Mouse (Mus musculus) kidney, embryonic 15.5 days (tissue): Measurements from ENCODE around the gene Olfr549. TPM values are rescaled to one million over a fixed set of nuclear protein-coding genes. Genes with fewer than 3 reads are reported as not detected.

Experiments
- ATAC-seq: fragments of 200-750 bp; cut with Nextera tagmentation; replicated peaks from 2 replicates; pipeline ENCODE4 v1.8.0; 2017; ENCODE audit warnings: moderate TSS enrichment; ENCODE audit not compliant: low FRiP score
- H3K27ac ChIP-seq: fragments of 300-500 bp; sonication (generic); 2 replicates; pipeline ENCODE4 v1.5.1; 2015; ENCODE audit warnings: mild to moderate bottlenecking, inconsistent platforms
- H3K27me3 ChIP-seq: fragments of 300-500 bp; sonication (generic); 2 replicates; pipeline ENCODE4 v1.6.1; 2015; ENCODE audit warnings: inconsistent platforms
- H3K36me3 ChIP-seq: fragments of 300-500 bp; sonication (generic); 2 replicates; pipeline ENCODE4 v1.6.1; 2015; ENCODE audit warnings: inconsistent platforms
- H3K4me1 ChIP-seq: fragments of 300-500 bp; sonication (generic); 2 replicates; pipeline ENCODE4 v1.6.1; 2015; ENCODE audit warnings: inconsistent platforms
- H3K4me2 ChIP-seq: fragments of 300-500 bp; sonication (generic); 2 replicates; pipeline ENCODE4 v1.6.1; 2015; ENCODE audit warnings: moderate library complexity, mild to moderate bottlenecking, inconsistent platforms
- H3K4me3 ChIP-seq: fragments of 300-500 bp; sonication (generic); replicated peaks from 2 replicates; pipeline ENCODE4 v1.5.1; 2015; ENCODE audit warnings: mild to moderate bottlenecking, inconsistent platforms
- H3K9ac ChIP-seq: fragments of 300-500 bp; sonication (generic); 2 replicates; pipeline ENCODE4 v1.6.1; 2015; ENCODE audit warnings: mild to moderate bottlenecking, inconsistent platforms
- H3K9me3 ChIP-seq: fragments of 300-500 bp; sonication (generic); replicated peaks from 2 replicates; pipeline ENCODE4 v1.6.1; 2016; ENCODE audit warnings: inconsistent platforms
- WGBS: fragments of 180-500 bp; shearing (Covaris S2); methylation state at CpG from one replicate; pipeline ENCODE4 v1.1.7; 2015; ENCODE audit warnings: mixed read lengths; 5-methylcytosine and 5-hydroxymethylcytosine counted together
- polyA plus RNA-seq: library from polyadenylated mRNA; unstranded; fragments of >200 nt; fragmentation: Nextera tagmentation; extraction: Ambion mirVana; gene quantifications from 2 replicates; pipeline ENCODE4 v1.2.1, GENCODE M21; 2015

Gene Olfr549
- polyA plus RNA-seq, 1 experiment from 2014 or later: not detected

GRCm38 (mm10) chr7:102534449-102534848, 15.2 kb upstream of the Olfr549 start, which contains the start of gene Olfr547:
Gene Olfr547 (plus strand): TSS chr7:102534749.
- Histone ChIP-seq H3K4me3 (no peak within 1 kb of the TSS), H3K4me2 (no peak within 1 kb of the TSS), H3K27ac (no peak within 1 kb of the TSS), H3K4me1 (no peaks in the 10 kb centered on the region), H3K36me3 (no peaks in the 10 kb centered on the region), H3K9ac (no peak within 1 kb of the TSS), H3K9me3 (no peaks in the 10 kb centered on the region), H3K27me3 (no peaks in the 10 kb centered on the region)
- WGBS: 85% methylated on average over 1 of the region's 1 CpGs
- no peak for ATAC-seq

GRCm38 (mm10) chr7:102540596-102540995, 9.1 kb upstream of the Olfr549 start, which contains the start of gene Olfr548-ps1:
Gene Olfr548-ps1 (plus strand): TSS chr7:102540896.
- H3K4me1 ChIP-seq: no peaks in the 10 kb centered on the region
- no peak for ATAC-seq
- H3K4me2 ChIP-seq: no peak within 1 kb of the TSS
- H3K27ac ChIP-seq: no peak within 1 kb of the TSS
- H3K36me3 ChIP-seq: no peaks in the 10 kb centered on the region
- no peaks in the 10 kb centered on the region for H3K9me3 ChIP-seq
- H3K27me3 ChIP-seq: no peaks in the 10 kb centered on the region
- WGBS: 87% methylated on average over 2 of the region's 2 CpGs
- no peak within 1 kb of the TSS for H3K9ac ChIP-seq
- H3K4me3 ChIP-seq: no peak within 1 kb of the TSS

- H3K36me3 ChIP-seq: no peaks in the 10 kb centered on the region
- no peak for ATAC-seq
- H3K4me2 ChIP-seq: no peak overlapping the region
- H3K4me3 ChIP-seq: no peak overlapping the region
- 51% methylated on average over 3 of the region's 3 CpGs for WGBS
- no peaks in the 10 kb centered on the region for H3K4me1 ChIP-seq
- H3K9ac ChIP-seq: no peak overlapping the region
- H3K27me3 ChIP-seq: no peaks in the 10 kb centered on the region
- H3K27ac ChIP-seq: no peak overlapping the region
- H3K9me3 ChIP-seq: no peaks in the 10 kb centered on the region
Measured at GRCm38 (mm10) chr7:102541251-102541650, 8.4 kb upstream of the Olfr549 start.

GRCm38 (mm10) chr7:102553279-102553678, 3.6 kb downstream of the Olfr549 start:
- H3K36me3 ChIP-seq: no peaks in the 10 kb centered on the region
- 77% methylated on average over 3 of the region's 3 CpGs for WGBS
- no peaks in the 10 kb centered on the region for H3K4me1 ChIP-seq
- no peak overlapping the region for H3K9ac ChIP-seq
- H3K4me3 ChIP-seq: no peak overlapping the region
- ATAC-seq: no peak
- no peak overlapping the region for H3K4me2 ChIP-seq
- H3K27me3 ChIP-seq: no peaks in the 10 kb centered on the region
- H3K9me3 ChIP-seq: no peaks in the 10 kb centered on the region
- H3K27ac ChIP-seq: no peak overlapping the region

- H3K4me2 ChIP-seq: peak within 1 kb of the TSS; percentile 68
- peak; percentile 100 for ATAC-seq
- no peaks in the 10 kb centered on the region for H3K36me3 ChIP-seq
- H3K27ac ChIP-seq: no peak within 1 kb of the TSS
- WGBS: 11% methylated on average over 10 of the region's 10 CpGs
- peaks cover 7% of the 10 kb centered on the region for H3K4me1 ChIP-seq
- H3K4me3 ChIP-seq: peak within 1 kb of the TSS; percentile 60
- H3K9ac ChIP-seq: peak within 1 kb of the TSS; percentile 53
- no peaks in the 10 kb centered on the region for H3K27me3 ChIP-seq
- no peaks in the 10 kb centered on the region for H3K9me3 ChIP-seq
Measured at GRCm38 (mm10) chr7:102564999-102565997, 15.6 kb downstream of the Olfr549 start, which contains the start of gene Trim21. Gene Trim21 (minus strand): TSS chr7:102565486.

- Histone ChIP-seq H3K9ac (no peak overlapping the region), H3K9me3 (no peaks in the 10 kb centered on the region), H3K4me1 (peaks cover 7% of the 10 kb centered on the region), H3K27me3 (no peaks in the 10 kb centered on the region), H3K4me3 (no peak overlapping the region), H3K27ac (no peak overlapping the region), H3K4me2 (no peak overlapping the region), H3K36me3 (no peaks in the 10 kb centered on the region)
- ATAC-seq: no peak
- WGBS: 92% methylated on average over 4 of the region's 4 CpGs
Measured at GRCm38 (mm10) chr7:102566219-102566618, 16.5 kb downstream of the Olfr549 start.

- Histone ChIP-seq H3K9me3 (no peaks in the 10 kb centered on the region), H3K9ac (no peak within 1 kb of the TSS), H3K36me3 (no peaks in the 10 kb centered on the region), H3K4me3 (no peak within 1 kb of the TSS), H3K4me2 (no peak within 1 kb of the TSS), H3K27ac (no peak within 1 kb of the TSS), H3K4me1 (no peaks in the 10 kb centered on the region), H3K27me3 (no peaks in the 10 kb centered on the region)
- WGBS: 94% methylated on average over 8 of the region's 8 CpGs
- ATAC-seq: no peak
Measured at GRCm38 (mm10) chr7:102571142-102571541, 21.5 kb downstream of the Olfr549 start, which contains the start of gene Olfr550. Gene Olfr550 (plus strand): TSS chr7:102571442.

- 85% methylated on average over 3 of the region's 3 CpGs for WGBS
- no peak for ATAC-seq
- no peak overlapping the region for H3K27ac ChIP-seq
- no peaks in the 10 kb centered on the region for H3K9me3 ChIP-seq
- H3K4me1 ChIP-seq: no peaks in the 10 kb centered on the region
- no peak overlapping the region for H3K4me2 ChIP-seq
- no peaks in the 10 kb centered on the region for H3K27me3 ChIP-seq
- H3K36me3 ChIP-seq: no peaks in the 10 kb centered on the region
- H3K4me3 ChIP-seq: no peak overlapping the region
- H3K9ac ChIP-seq: no peak overlapping the region
Measured at GRCm38 (mm10) chr7:102573174-102573830, 23.6 kb downstream of the Olfr549 start.

GRCm38 (mm10) chr7:102575998-102576397, 26.3 kb downstream of the Olfr549 start:
- Histone ChIP-seq H3K4me3 (no peak overlapping the region), H3K27me3 (no peaks in the 10 kb centered on the region), H3K27ac (no peak overlapping the region), H3K9me3 (no peaks in the 10 kb centered on the region), H3K36me3 (no peaks in the 10 kb centered on the region), H3K4me1 (no peaks in the 10 kb centered on the region), H3K4me2 (no peak overlapping the region), H3K9ac (no peak overlapping the region)
- ATAC-seq: no peak
- WGBS: 77% methylated on average over 6 of the region's 6 CpGs

GRCm38 (mm10) chr7:102591786-102592185, 42.1 kb downstream of the Olfr549 start, which contains the start of gene Olfr551:
Gene Olfr551 (minus strand): TSS chr7:102591886.
- no peak within 1 kb of the TSS for H3K4me3 ChIP-seq
- H3K9me3 ChIP-seq: no peaks in the 10 kb centered on the region
- ATAC-seq: no peak
- H3K27me3 ChIP-seq: no peaks in the 10 kb centered on the region
- no peaks in the 10 kb centered on the region for H3K4me1 ChIP-seq
- no peaks in the 10 kb centered on the region for H3K36me3 ChIP-seq
- no peak within 1 kb of the TSS for H3K27ac ChIP-seq
- 95% methylated on average over 3 of the region's 3 CpGs for WGBS
- no peak within 1 kb of the TSS for H3K9ac ChIP-seq
- no peak within 1 kb of the TSS for H3K4me2 ChIP-seq

- Histone ChIP-seq H3K9me3 (no peaks in the 10 kb centered on the region), H3K9ac (no peak within 1 kb of the TSS), H3K27ac (no peak within 1 kb of the TSS), H3K36me3 (no peaks in the 10 kb centered on the region), H3K27me3 (no peaks in the 10 kb centered on the region), H3K4me3 (no peak within 1 kb of the TSS), H3K4me2 (no peak within 1 kb of the TSS), H3K4me1 (no peaks in the 10 kb centered on the region)
- WGBS: 79% methylated on average over 1 of the region's 1 CpGs
- ATAC-seq: no peak
Measured at GRCm38 (mm10) chr7:102597378-102598031, 47.8 kb downstream of the Olfr549 start, which contains the start of gene Olfr552. Gene Olfr552 (plus strand): TSS chr7:102597770.
